Mouse (Mus musculus): ENCODE measurements around the gene Hdac9.

DNA sequence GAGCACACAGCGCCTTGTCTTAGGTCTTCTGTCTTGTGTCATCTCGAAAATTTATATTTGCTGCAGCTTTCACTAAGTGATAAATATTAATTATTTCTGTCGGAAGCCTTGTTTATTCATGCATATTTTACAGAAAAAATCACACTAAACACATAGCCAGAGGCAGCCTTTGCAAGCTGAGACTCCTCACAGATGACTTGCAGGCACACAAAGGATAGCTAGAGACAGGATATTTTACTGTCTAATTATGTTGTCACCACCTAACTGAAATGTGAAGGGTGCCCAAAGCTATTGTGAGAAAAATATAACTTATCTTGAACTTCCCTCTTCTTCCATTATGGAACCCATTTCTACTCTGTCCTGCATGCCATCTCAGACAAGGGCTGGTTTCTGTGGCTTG is 258.3 kb downstream of the Hdac9 start:
- TF ChIP-seq BHLHE40 (IDR thresholded peaks at IDR 0.05; ENCODE audit: borderline replicate concordance, low read depth, low read length) (no peak), MAX (IDR thresholded peaks at IDR 0.05; ENCODE audit: low read length) (no peak), TAL1 (IDR thresholded peaks at IDR 0.05; ENCODE audit: low read length) (no peak), USF1 (IDR thresholded peaks at IDR 0.05; ENCODE audit: low read depth, low read length) (no peak), RAD21 (IDR thresholded peaks at IDR 0.05; ENCODE audit: low read depth, low read length) (no peak), POLR2A (IDR thresholded peaks at IDR 0.05; ENCODE audit: control insufficient read depth in 1 of 2, insufficient read depth in 1 of 2, low read depth in 1 of 2, low read length in 2 of 2, poor library complexity in 1 of 2) (no peak), MAFK (IDR thresholded peaks at IDR 0.05; ENCODE audit: borderline replicate concordance, low read depth, low read length) (no peak)
